Mouse (Mus musculus) G1E (cell line): ENCODE measurements around the gene P3h4.

ENCODE experiments used
- CTCF ChIP-seq: IDR thresholded peaks from 2 replicates; pipeline ENCODE4 v1.5.1; 2012; ENCODE audit warnings: low read depth, low read length, inconsistent platforms, mixed read lengths
- GATA1 ChIP-seq: IDR thresholded peaks from 2 replicates; pipeline ENCODE4 v1.6.1; 2012; ENCODE audit warnings: borderline replicate concordance, low read length, inconsistent platforms, mixed read lengths
- TAL1 ChIP-seq: conservative IDR thresholded peaks from 2 replicates; pipeline ENCODE4 v1.6.1; 2012; ENCODE audit warnings: low read depth, low read length, inconsistent platforms, mixed read lengths

DNA sequence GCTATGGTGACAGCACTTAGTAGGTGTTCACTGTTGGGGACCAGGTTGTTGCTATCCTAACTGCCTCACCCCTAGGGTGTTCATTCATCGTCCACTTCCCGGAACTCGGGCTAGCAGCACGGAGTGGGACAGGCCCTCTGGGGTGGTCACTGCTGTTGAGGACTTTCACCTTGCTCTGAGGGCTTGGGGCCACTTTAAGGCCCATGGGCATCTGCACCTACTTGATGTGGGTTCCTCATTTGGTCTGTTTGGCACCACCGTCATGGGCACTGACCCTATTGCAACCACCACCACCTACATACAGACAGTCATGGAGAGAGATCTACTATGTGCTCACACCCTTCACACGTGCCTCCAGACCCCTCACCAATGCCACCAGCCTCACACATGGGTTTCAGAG is 27.5 kb downstream of the P3h4 start:
- no peak for TF ChIP-seq CTCF
- TF ChIP-seq GATA1: no peak
- no peak for TF ChIP-seq TAL1
